Mouse (Mus musculus): Measurements from ENCODE around the gene Pef1. TPM values are rescaled to one million over a fixed set of nuclear protein-coding genes. Genes with fewer than 3 reads are reported as not detected.
A peak's percentile ranks its signal among the peaks of the same experiment; 100 is the strongest.

Gene Pef1
- polyA plus RNA-seq, 1 experiment, result 129 TPM

GRCm38 (mm10) chr4:130124110-130124509 is 21.8 kb downstream of the Pef1 start:
- TF ChIP-seq POLR2A (IDR thresholded peaks at IDR 0.05; ENCODE audit: low read depth, low read length) (no peak), CTCF (conservative IDR thresholded peaks at IDR 0.05; ENCODE audit: insufficient read depth, insufficient read length, low read depth, low read length) (no peak)
- H3K4me1 ChIP-seq (ENCODE audit: control insufficient read depth, insufficient read depth, low read length), result peaks cover 8% of the 10 kb centered on the region
- H3K4me3 ChIP-seq (ENCODE audit: insufficient read depth, low read depth, low read length), result no peak overlapping the region
- no peaks in the 10 kb centered on the region for H3K27me3 ChIP-seq (replicated peaks; ENCODE audit: control insufficient read depth, insufficient read depth, low read length)
- no peak for DNase-seq
- 88% methylated on average over 4 of the region's 4 CpGs for WGBS
- H3K27ac ChIP-seq (ENCODE audit: insufficient read depth, low read depth, low read length), result no peak overlapping the region
- peaks cover 2% of the 10 kb centered on the region; the same call in 1 of the 2 replicates for H3K36me3 ChIP-seq (ENCODE audit: control insufficient read depth, insufficient read depth, low read length)

- peaks cover 19% of the 10 kb centered on the region for H3K4me1 ChIP-seq (ENCODE audit: control insufficient read depth, insufficient read depth, low read length)
- H3K27ac ChIP-seq (ENCODE audit: insufficient read depth, low read depth, low read length), result no peak overlapping the region
- peaks cover 2% of the 10 kb centered on the region; the same call in 1 of the 2 replicates for H3K36me3 ChIP-seq (ENCODE audit: control insufficient read depth, insufficient read depth, low read length)
- no peak overlapping the region for H3K4me3 ChIP-seq (ENCODE audit: insufficient read depth, low read depth, low read length)
- 34% methylated on average over 6 of the region's 6 CpGs for WGBS
- TF ChIP-seq CTCF (conservative IDR thresholded peaks at IDR 0.05; ENCODE audit: insufficient read depth, insufficient read length, low read depth, low read length) (no peak), POLR2A (IDR thresholded peaks at IDR 0.05; ENCODE audit: low read depth, low read length) (no peak)
- DNase-seq, result no peak
- H3K27me3 ChIP-seq (replicated peaks; ENCODE audit: control insufficient read depth, insufficient read depth, low read length), result no peaks in the 10 kb centered on the region
These were observed 22.8 kb downstream of the Pef1 start for GRCm38 (mm10) chr4:130125164-130125563.

GRCm38 (mm10) chr4:130125935-130126334 is 23.6 kb downstream of the Pef1 start:
- DNase-seq, result no peak
- H3K36me3 ChIP-seq (ENCODE audit: control insufficient read depth, insufficient read depth, low read length), result peaks cover 2% of the 10 kb centered on the region; the same call in 1 of the 2 replicates
- H3K27ac ChIP-seq (ENCODE audit: insufficient read depth, low read depth, low read length), result no peak overlapping the region
- no peaks in the 10 kb centered on the region for H3K27me3 ChIP-seq (replicated peaks; ENCODE audit: control insufficient read depth, insufficient read depth, low read length)
- 78% methylated on average over 5 of the region's 5 CpGs for WGBS
- H3K4me1 ChIP-seq (ENCODE audit: control insufficient read depth, insufficient read depth, low read length), result peaks cover 19% of the 10 kb centered on the region
- no peak for TF ChIP-seq POLR2A (IDR thresholded peaks at IDR 0.05; ENCODE audit: low read depth, low read length)
- TF ChIP-seq CTCF (conservative IDR thresholded peaks at IDR 0.05; ENCODE audit: insufficient read depth, insufficient read length, low read depth, low read length), result no peak
- no peak overlapping the region for H3K4me3 ChIP-seq (ENCODE audit: insufficient read depth, low read depth, low read length)

- TF ChIP-seq POLR2A (IDR thresholded peaks at IDR 0.05; ENCODE audit: low read depth, low read length), result no peak
- no peak for TF ChIP-seq CTCF (conservative IDR thresholded peaks at IDR 0.05; ENCODE audit: insufficient read depth, insufficient read length, low read depth, low read length)
- DNase-seq, result no peak
- Histone ChIP-seq H3K4me3 (ENCODE audit: insufficient read depth, low read depth, low read length) (no peak overlapping the region), H3K27ac (ENCODE audit: insufficient read depth, low read depth, low read length) (no peak overlapping the region), H3K36me3 (ENCODE audit: control insufficient read depth, insufficient read depth, low read length) (peaks cover 2% of the 10 kb centered on the region; the same call in 1 of the 2 replicates), H3K27me3 (replicated peaks; ENCODE audit: control insufficient read depth, insufficient read depth, low read length) (no peaks in the 10 kb centered on the region), H3K4me1 (ENCODE audit: control insufficient read depth, insufficient read depth, low read length) (peaks cover 29% of the 10 kb centered on the region)
- 89% methylated on average over 5 of the region's 5 CpGs for WGBS
These were observed 26.5 kb downstream of the Pef1 start for GRCm38 (mm10) chr4:130128907-130129306.

DNA sequence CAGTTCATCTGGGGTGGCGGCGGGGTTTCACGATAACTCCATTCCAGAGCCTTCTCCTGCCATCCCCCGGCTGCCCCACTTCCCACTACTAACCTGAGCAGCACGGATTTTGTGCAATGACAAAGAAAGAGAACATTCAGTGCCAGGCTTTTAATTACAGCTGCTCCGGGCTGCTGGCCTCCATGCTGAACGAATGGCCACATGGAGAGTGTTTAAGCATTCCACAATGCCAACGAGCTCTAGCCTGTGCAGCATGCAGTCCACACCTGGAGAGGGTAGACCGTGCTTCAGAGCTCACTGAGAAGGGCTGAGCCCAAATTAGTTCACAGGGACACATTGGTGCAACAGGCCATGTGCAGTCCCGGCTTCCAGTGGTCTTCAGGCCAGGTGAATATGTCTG is 27.7 kb downstream of the Pef1 start:
- peak; percentile 67 for DNase-seq
- Histone ChIP-seq H3K27ac (ENCODE audit: insufficient read depth, low read depth, low read length) (peak overlapping the region; percentile 63), H3K36me3 (ENCODE audit: control insufficient read depth, insufficient read depth, low read length) (peaks cover 2% of the 10 kb centered on the region; the same call in 1 of the 2 replicates), H3K27me3 (replicated peaks; ENCODE audit: control insufficient read depth, insufficient read depth, low read length) (no peaks in the 10 kb centered on the region), H3K4me1 (ENCODE audit: control insufficient read depth, insufficient read depth, low read length) (peaks cover 29% of the 10 kb centered on the region), H3K4me3 (ENCODE audit: insufficient read depth, low read depth, low read length) (no peak overlapping the region)
- TF ChIP-seq CTCF (conservative IDR thresholded peaks at IDR 0.05; ENCODE audit: insufficient read depth, insufficient read length, low read depth, low read length) (no peak), POLR2A (IDR thresholded peaks at IDR 0.05; ENCODE audit: low read depth, low read length) (no peak)
- WGBS, result 34% methylated on average over 10 of the region's 10 CpGs

GRCm38 (mm10) chr4:130130641-130131350 is 28.4 kb downstream of the Pef1 start:
- Histone ChIP-seq H3K4me3 (ENCODE audit: insufficient read depth, low read depth, low read length) (no peak overlapping the region), H3K36me3 (ENCODE audit: control insufficient read depth, insufficient read depth, low read length) (peaks cover 2% of the 10 kb centered on the region; the same call in 1 of the 2 replicates), H3K4me1 (ENCODE audit: control insufficient read depth, insufficient read depth, low read length) (peaks cover 29% of the 10 kb centered on the region), H3K27ac (ENCODE audit: insufficient read depth, low read depth, low read length) (peak overlapping the region; percentile 63), H3K27me3 (replicated peaks; ENCODE audit: control insufficient read depth, insufficient read depth, low read length) (no peaks in the 10 kb centered on the region)
- DNase-seq, result peak; percentile 90
- TF ChIP-seq POLR2A (IDR thresholded peaks at IDR 0.05; ENCODE audit: low read depth, low read length) (no peak), CTCF (conservative IDR thresholded peaks at IDR 0.05; ENCODE audit: insufficient read depth, insufficient read length, low read depth, low read length) (no peak)
- 31% methylated on average over 13 of the region's 13 CpGs for WGBS

DNA sequence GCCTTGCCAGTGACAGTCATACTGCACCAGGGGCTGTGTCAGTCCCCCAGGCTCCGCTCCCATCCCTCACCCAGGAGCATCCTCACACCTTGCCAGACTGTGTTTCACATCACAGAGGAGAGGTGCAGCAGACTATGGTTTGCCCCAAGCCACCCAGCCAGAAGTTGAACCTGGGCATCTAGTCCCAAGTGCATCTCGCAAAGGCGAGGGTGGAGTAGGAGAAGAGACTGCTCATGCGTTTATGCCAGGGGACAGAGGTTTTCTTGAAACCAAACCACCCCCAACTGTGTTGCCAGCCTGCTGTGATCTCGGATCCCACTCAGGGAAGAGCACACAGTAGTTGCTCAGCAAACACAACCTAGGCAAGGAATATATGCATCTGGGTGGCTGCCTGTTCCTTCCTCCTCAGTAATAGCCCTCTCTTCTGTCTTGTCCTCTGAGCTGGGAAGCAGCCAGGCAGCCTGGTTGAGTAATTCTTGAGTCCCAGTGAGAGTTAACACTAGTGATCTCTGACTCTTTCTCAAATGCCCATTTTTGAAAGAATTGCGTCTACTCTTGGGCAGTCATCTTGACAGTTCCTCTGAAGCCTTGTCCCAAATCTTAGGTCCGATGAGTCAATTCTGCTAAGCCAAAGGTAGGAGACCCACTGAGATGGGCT is 29.2 kb downstream of the Pef1 start:
- H3K36me3 ChIP-seq (ENCODE audit: control insufficient read depth, insufficient read depth, low read length), result peaks cover 2% of the 10 kb centered on the region; the same call in 1 of the 2 replicates
- H3K27me3 ChIP-seq (replicated peaks; ENCODE audit: control insufficient read depth, insufficient read depth, low read length), result no peaks in the 10 kb centered on the region
- H3K27ac ChIP-seq (ENCODE audit: insufficient read depth, low read depth, low read length), result peak overlapping the region; percentile 40; the same call in 1 of the 2 replicates
- 70% methylated on average over 7 of the region's 7 CpGs for WGBS
- TF ChIP-seq POLR2A (IDR thresholded peaks at IDR 0.05; ENCODE audit: low read depth, low read length), result no peak
- TF ChIP-seq CTCF (conservative IDR thresholded peaks at IDR 0.05; ENCODE audit: insufficient read depth, insufficient read length, low read depth, low read length), result no peak
- no peak overlapping the region for H3K4me3 ChIP-seq (ENCODE audit: insufficient read depth, low read depth, low read length)
- DNase-seq, result peak; percentile 69
- H3K4me1 ChIP-seq (ENCODE audit: control insufficient read depth, insufficient read depth, low read length), result peaks cover 29% of the 10 kb centered on the region
